Mouse (Mus musculus) forebrain, embryonic 10.5 days (tissue): ENCODE results near the gene Gfm2. TPM values are rescaled to one million over a fixed set of nuclear protein-coding genes. Genes with fewer than 3 reads are reported as not detected.
A peak's percentile ranks its signal among the peaks of the same experiment; 100 is the strongest.
"Not testable (repeated sequence)": the region's sequence is repeated elsewhere in the genome, so short reads cannot be mapped to it uniquely, and the experiment has no call there.

Source experiments
- DNase-seq: peaks from one replicate; pipeline ENCODE4 v3.0.0-alpha.2; 2017; ENCODE audit warnings: low spot score; ENCODE audit errors: extremely low spot score
- H3K27ac ChIP-seq: fragments of 300-500 bp; sonication (generic); 2 replicates; pipeline ENCODE4 v1.5.1; 2016; ENCODE audit warnings: mild to moderate bottlenecking
- H3K27me3 ChIP-seq: fragments of 300-500 bp; sonication (generic); 2 replicates; pipeline ENCODE4 v1.6.1; 2016; ENCODE audit warnings: mild to moderate bottlenecking; ENCODE audit not compliant: poor library complexity, severe bottlenecking
- H3K36me3 ChIP-seq: fragments of 300-500 bp; sonication (generic); replicated peaks from 2 replicates; pipeline ENCODE4 v1.6.1; 2016; ENCODE audit warnings: mild to moderate bottlenecking, moderate library complexity
- H3K4me1 ChIP-seq: fragments of 300-500 bp; sonication (generic); 2 replicates; pipeline ENCODE4 v1.6.1; 2016
- H3K4me3 ChIP-seq: fragments of 300-500 bp; sonication (generic); 2 replicates; pipeline ENCODE4 v1.5.1; 2016; ENCODE audit warnings: mild to moderate bottlenecking, moderate library complexity
- H3K9me3 ChIP-seq: fragments of 300-500 bp; sonication (generic); 2 replicates; pipeline ENCODE4 v1.6.1; 2016; ENCODE audit warnings: mild to moderate bottlenecking, moderate library complexity
- WGBS: fragments of 180-500 bp; shearing (Covaris S2); methylation state at CpG from one replicate; pipeline ENCODE4 v1.1.7; 2016; 5-methylcytosine and 5-hydroxymethylcytosine counted together
- polyA plus RNA-seq: library from polyadenylated mRNA; unstranded; fragments of >200 nt; fragmentation: Nextera tagmentation; extraction: Ambion mirVana; gene quantifications from 2 replicates; pipeline ENCODE4 v1.2.1, GENCODE M21; 2016

The Gfm2 gene
- polyA plus RNA-seq: 44.0 and 47.1 TPM in 2 replicates

GRCm38 (mm10) chr13:97137466-97138400, at the start of gene Gfm2, which contains the start of gene Nsa2:
Gene Gfm2, plus strand, starts transcription at chr13:97137937.
Gene Nsa2, minus strand, starts transcription at chr13:97137937.
- peaks cover 12% of the 10 kb centered on the region for H3K4me1 ChIP-seq
- peaks cover 37% of the 10 kb centered on the region for H3K36me3 ChIP-seq
- DNase-seq: peak; percentile 90
- H3K27me3 ChIP-seq: no peaks in the 10 kb centered on the region
- H3K4me3 ChIP-seq: peak within 1 kb of the TSS; percentile 93
- WGBS: under 1% methylated on average over 57 of the region's 57 CpGs
- no peaks in the 10 kb centered on the region for H3K9me3 ChIP-seq
- peak within 1 kb of the TSS; percentile 92 for H3K27ac ChIP-seq

GRCm38 (mm10) chr13:97088183-97088582, 49.6 kb upstream of the Gfm2 start:
- Histone ChIP-seq H3K4me1 (peaks cover 11% of the 10 kb centered on the region; the same call in 1 of the 2 replicates), H3K27ac (no peak overlapping the region), H3K36me3 (peaks cover 9% of the 10 kb centered on the region), H3K27me3 (no peaks in the 10 kb centered on the region), H3K9me3 (no peaks in the 10 kb centered on the region), H3K4me3 (no peak overlapping the region)
- DNase-seq: no peak
- WGBS: 76% methylated on average over 3 of the region's 3 CpGs

GRCm38 (mm10) chr13:97095726-97096125, 42.0 kb upstream of the Gfm2 start:
- 90% methylated on average over 4 of the region's 4 CpGs for WGBS
- Histone ChIP-seq H3K36me3 (peaks cover 37% of the 10 kb centered on the region), H3K4me1 (no peaks in the 10 kb centered on the region), H3K27me3 (no peaks in the 10 kb centered on the region), H3K4me3 (no peak overlapping the region), H3K9me3 (no peaks in the 10 kb centered on the region), H3K27ac (no peak overlapping the region)
- no peak for DNase-seq

- Histone ChIP-seq H3K27ac (no peak within 1 kb of the TSS), H3K36me3 (peaks cover 22% of the 10 kb centered on the region), H3K4me1 (no peaks in the 10 kb centered on the region), H3K9me3 (no peaks in the 10 kb centered on the region), H3K27me3 (no peaks in the 10 kb centered on the region), H3K4me3 (no peak within 1 kb of the TSS)
- peak; percentile 47 for DNase-seq
- WGBS: 91% methylated on average over 22 of the region's 22 CpGs
These were observed 38.4 kb upstream of the Gfm2 start, which contains the start of gene Gm6169 for GRCm38 (mm10) chr13:97099187-97099852. Gene Gm6169, minus strand, starts transcription at chr13:97099237.

GRCm38 (mm10) chr13:97104996-97105395, 32.7 kb upstream of the Gfm2 start:
- WGBS: 78% methylated on average over 7 of the region's 7 CpGs

GRCm38 (mm10) chr13:97107721-97108120, 30.0 kb upstream of the Gfm2 start:
- not testable (repeated sequence) for DNase-seq, H3K4me3 ChIP-seq, H3K9me3 ChIP-seq, H3K27ac ChIP-seq, H3K27me3 ChIP-seq, H3K4me1 ChIP-seq
- peaks cover 29% of the 10 kb centered on the region for H3K36me3 ChIP-seq
- WGBS: 95% methylated on average over 4 of the region's 4 CpGs

More at GRCm38 (mm10) chr13:97104996-97105395, 32.7 kb upstream of the Gfm2 start:
- H3K27ac ChIP-seq: no peak overlapping the region
- H3K9me3 ChIP-seq: no peaks in the 10 kb centered on the region
- H3K36me3 ChIP-seq: peaks cover 19% of the 10 kb centered on the region
- H3K4me1 ChIP-seq: no peaks in the 10 kb centered on the region
- no peak overlapping the region for H3K4me3 ChIP-seq
- H3K27me3 ChIP-seq: no peaks in the 10 kb centered on the region
- no peak for DNase-seq

GRCm38 (mm10) chr13:97109046-97109445, 28.7 kb upstream of the Gfm2 start:
- 88% methylated on average over 4 of the region's 4 CpGs for WGBS
- Histone ChIP-seq H3K4me3 (no peak overlapping the region), H3K27ac (no peak overlapping the region), H3K4me1 (no peaks in the 10 kb centered on the region), H3K9me3 (no peaks in the 10 kb centered on the region), H3K36me3 (peaks cover 37% of the 10 kb centered on the region), H3K27me3 (no peaks in the 10 kb centered on the region)
- no peak for DNase-seq

GRCm38 (mm10) chr13:97121341-97121740, 16.4 kb upstream of the Gfm2 start:
- H3K4me3 ChIP-seq: no peak overlapping the region
- H3K36me3 ChIP-seq: peaks cover 71% of the 10 kb centered on the region
- no peak for DNase-seq
- H3K4me1 ChIP-seq: no peaks in the 10 kb centered on the region
- no peaks in the 10 kb centered on the region for H3K27me3 ChIP-seq
- no peak overlapping the region for H3K27ac ChIP-seq
- 78% methylated on average over 3 of the region's 3 CpGs for WGBS
- no peaks in the 10 kb centered on the region for H3K9me3 ChIP-seq

- peaks cover 58% of the 10 kb centered on the region for H3K36me3 ChIP-seq
- not testable (repeated sequence) for H3K4me3 ChIP-seq, DNase-seq, H3K4me1 ChIP-seq, H3K27me3 ChIP-seq, H3K27ac ChIP-seq, H3K9me3 ChIP-seq
- WGBS: 89% methylated on average over 4 of the region's 4 CpGs
These were observed 8.1 kb upstream of the Gfm2 start for GRCm38 (mm10) chr13:97129654-97130053.

- H3K27ac ChIP-seq, DNase-seq, H3K27me3 ChIP-seq, H3K4me1 ChIP-seq, H3K4me3 ChIP-seq, H3K9me3 ChIP-seq: not testable (repeated sequence)
- WGBS: no CpG with 5 or more reads among the region's 2 CpGs
- H3K36me3 ChIP-seq: peaks cover 60% of the 10 kb centered on the region
These were observed 7.3 kb upstream of the Gfm2 start for GRCm38 (mm10) chr13:97130413-97130812.

GRCm38 (mm10) chr13:97138404-97138931, 731 bp downstream of the Gfm2 start:
- DNase-seq, H3K9me3 ChIP-seq, H3K27me3 ChIP-seq: not testable (repeated sequence)
- Histone ChIP-seq H3K36me3 (peaks cover 38% of the 10 kb centered on the region), H3K4me3 (peak overlapping the region; percentile 93), H3K27ac (peak overlapping the region; percentile 92), H3K4me1 (peaks cover 12% of the 10 kb centered on the region)
- WGBS: 34% methylated on average over 8 of the region's 8 CpGs

GRCm38 (mm10) chr13:97142321-97142720, 4.6 kb downstream of the Gfm2 start:
- no peak for DNase-seq
- Histone ChIP-seq H3K27me3 (no peaks in the 10 kb centered on the region), H3K4me3 (no peak overlapping the region), H3K36me3 (peaks cover 40% of the 10 kb centered on the region), H3K27ac (no peak overlapping the region), H3K9me3 (no peaks in the 10 kb centered on the region), H3K4me1 (peaks cover 6% of the 10 kb centered on the region)
- 87% methylated on average over 7 of the region's 7 CpGs for WGBS
